Mouse (Mus musculus): ENCODE results near the gene Wdr20rt.
"Not testable (repeated sequence)": the region's sequence is repeated elsewhere in the genome, so short reads cannot be mapped to it uniquely, and the experiment has no call there.

The Wdr20rt gene

GRCm38 (mm10) chr12:65225467-65225945, at the start of gene Wdr20rt:
Gene Wdr20rt (plus strand): TSS chr12:65225517.
- DNase-seq (ENCODE audit: low spot score in 2 of 2) = no peak

- no peak for DNase-seq (ENCODE audit: low spot score in 2 of 2)
These were observed 38.0 kb upstream of the Wdr20rt start for GRCm38 (mm10) chr12:65187365-65187764.

- DNase-seq (ENCODE audit: low spot score in 2 of 2) = no peak
These were observed 36.1 kb upstream of the Wdr20rt start for GRCm38 (mm10) chr12:65189213-65189612.

- DNase-seq (ENCODE audit: low spot score in 2 of 2) = no peak
These were observed 31.2 kb upstream of the Wdr20rt start for GRCm38 (mm10) chr12:65194003-65194530.

GRCm38 (mm10) chr12:65201812-65202211, 23.5 kb upstream of the Wdr20rt start:
- no peak for DNase-seq (ENCODE audit: low spot score in 2 of 2)

GRCm38 (mm10) chr12:65206431-65206830, 18.9 kb upstream of the Wdr20rt start:
- DNase-seq (ENCODE audit: low spot score in 2 of 2) = no peak

GRCm38 (mm10) chr12:65216404-65216840, 8.9 kb upstream of the Wdr20rt start:
- DNase-seq (ENCODE audit: low spot score in 2 of 2) = no peak

- no peak for DNase-seq (ENCODE audit: low spot score in 2 of 2)
These were observed 3.3 kb downstream of the Wdr20rt start for GRCm38 (mm10) chr12:65228628-65229027.

GRCm38 (mm10) chr12:65229041-65229440, 3.7 kb downstream of the Wdr20rt start:
- DNase-seq (ENCODE audit: low spot score in 2 of 2) = no peak

- DNase-seq (ENCODE audit: low spot score in 2 of 2) = not testable (repeated sequence)
These were observed 7.5 kb downstream of the Wdr20rt start for GRCm38 (mm10) chr12:65232801-65233200.

GRCm38 (mm10) chr12:65250116-65250738, 24.9 kb downstream of the Wdr20rt start:
- no peak for DNase-seq (ENCODE audit: low spot score in 2 of 2)

GRCm38 (mm10) chr12:65256887-65257286, 31.6 kb downstream of the Wdr20rt start:
- no peak for DNase-seq (ENCODE audit: low spot score in 2 of 2)

- peak; percentile 6 to 16 for DNase-seq (ENCODE audit: low spot score in 2 of 2)
These were observed 33.2 kb downstream of the Wdr20rt start for GRCm38 (mm10) chr12:65258212-65259138.

- DNase-seq (ENCODE audit: low spot score in 2 of 2) = no peak
These were observed 34.1 kb downstream of the Wdr20rt start for GRCm38 (mm10) chr12:65259139-65260111.

- DNase-seq (ENCODE audit: low spot score in 2 of 2) = no peak
These were observed 43.1 kb downstream of the Wdr20rt start for GRCm38 (mm10) chr12:65268311-65268984.

- DNase-seq (ENCODE audit: low spot score in 2 of 2) = no peak
These were observed 44.1 kb downstream of the Wdr20rt start for GRCm38 (mm10) chr12:65269406-65269805.

GRCm38 (mm10) chr12:65273807-65274206, 48.5 kb downstream of the Wdr20rt start:
- DNase-seq (ENCODE audit: low spot score in 2 of 2) = no peak

Measured in natural killer cell, adult 2 months (primary cell).